8 mouse cellular contexts compared by ENCODE assay signal in genomic region chr2:31470683-31471385, GRCm38 (mm10). TPM values are rescaled to one million over a fixed set of nuclear protein-coding genes. Genes with fewer than 3 reads are reported as not detected.
DNase-seq lines count a peak whose midpoint lies in the region; ATAC-seq and TF ChIP-seq lines count a peak whose summit lies in the region.

No protein-coding gene starts in this region.

- TF ChIP-seq POLR2A in CH12.LX (IDR thresholded peaks at IDR 0.05; ENCODE audit: low read depth, low read length): no peak; the same call in 1 of the 2 replicates

- no peak for TF ChIP-seq CTCF in CH12.LX (conservative IDR thresholded peaks at IDR 0.05 in 1 of 2, IDR thresholded peaks at IDR 0.05 in 1 of 2; ENCODE audit: low read depth in 2 of 2, low read length in 2 of 2)

- dilution Hi-C loops in CH12.LX (cut with MboI; ENCODE audit: extremely low pct_ligation_motif_present, extremely low pct_unique_long_range_greater_than_20kb, low sequenced_read_pairs): no loop called here

- H3K4me1 ChIP-seq in CH12.LX (ENCODE audit: control insufficient read depth in 1 of 2, insufficient read depth in 2 of 2): peaks cover 14 to 68% of the 10 kb centered on the region in 2 experiments
- H3K4me1 ChIP-seq in limb, embryonic 11.5 days (ENCODE audit: control insufficient read depth, insufficient read depth, low read length): peaks cover 11% of the 10 kb centered on the region
- peaks cover 37% of the 10 kb centered on the region for H3K4me1 ChIP-seq in midbrain, embryonic 10.5 days

- H3K4me3 ChIP-seq in CH12.LX (replicated peaks in 1 of 3; ENCODE audit: low read depth in 2 of 3, low read length in 2 of 3, poor library complexity in 1 of 3): peak overlapping the region; percentile 61 to 74 (median 62)
- H3K4me3 ChIP-seq in limb, embryonic 11.5 days (ENCODE audit: low read depth, low read length): peak overlapping the region; percentile 29
- peak overlapping the region; percentile 61 for H3K4me3 ChIP-seq in midbrain, embryonic 10.5 days

- no peak for TF ChIP-seq EP300 in CH12.LX (IDR thresholded peaks at IDR 0.05; ENCODE audit: low read length)

- H3K27ac ChIP-seq in CH12.LX (ENCODE audit: insufficient read depth, low read depth): no peak overlapping the region
- H3K27ac ChIP-seq in limb, embryonic 11.5 days (replicated peaks; ENCODE audit: low read depth, low read length): no peak overlapping the region
- H3K27ac ChIP-seq in midbrain, embryonic 10.5 days (replicated peaks): no peak overlapping the region

- TF ChIP-seq RAD21 in CH12.LX (IDR thresholded peaks at IDR 0.05; ENCODE audit: low read depth, low read length): no peak

- H3K27me3 ChIP-seq in CH12.LX (replicated peaks): no peaks in the 10 kb centered on the region
- H3K27me3 ChIP-seq in limb, embryonic 11.5 days (ENCODE audit: control insufficient read depth, insufficient read depth, low read length): peaks cover 34% of the 10 kb centered on the region
- H3K27me3 ChIP-seq in midbrain, embryonic 10.5 days (ENCODE audit: low read depth, poor library complexity, severe bottlenecking): peaks cover 61% of the 10 kb centered on the region

- in situ Hi-C loops in CH12.LX (cut with MboI; ENCODE audit: low pct_ligation_motif_present, low pct_unique_long_range_greater_than_20kb, low sequenced_read_pairs): loop anchor here (5.0 to 25.0 kb wide), 2 partner anchors 39 to 409 kb away; no protein-coding TSS in a partner anchor

- 9% methylated on average over 18 of the region's 19 CpGs for WGBS in limb, embryonic 11.5 days
- 12% methylated on average over 17 of the region's 19 CpGs for WGBS in midbrain, embryonic 10.5 days

- H3K9me3 ChIP-seq in CH12.LX (replicated peaks; ENCODE audit: low read length): peaks cover 5% of the 10 kb centered on the region
- no peaks in the 10 kb centered on the region for H3K9me3 ChIP-seq in limb, embryonic 11.5 days (ENCODE audit: control insufficient read depth, low read length)
- no peaks in the 10 kb centered on the region for H3K9me3 ChIP-seq in midbrain, embryonic 10.5 days (replicated peaks)

- H3K79me2 ChIP-seq in CH12.LX (replicated peaks; ENCODE audit: control insufficient read depth, extremely low read depth, insufficient read depth, poor library complexity, severe bottlenecking): no peaks in the 10 kb centered on the region

- DNase-seq in CH12.LX (ENCODE audit: extremely low read depth): no peak
- DNase-seq in brain, adult 2 months (ENCODE audit: low read depth, low spot score): peak; percentile 17
- DNase-seq in heart, postnatal 4 days: peak; percentile 33
- DNase-seq in limb, embryonic 11.5 days (ENCODE audit: low spot score): peak; percentile 45
- no peak for DNase-seq in midbrain, embryonic 10.5 days (ENCODE audit: low spot score)
- DNase-seq in ovary, postnatal 14 days (ENCODE audit: low spot score): no peak
- DNase-seq in ovary, postnatal 10 days (ENCODE audit: low spot score): no peak
- DNase-seq in cerebellum, adult 8-10 months: no peak

- ATAC-seq in limb, embryonic 11.5 days (ENCODE audit: insufficient number of reproducible peaks, low FRiP score, low TSS enrichment, low read depth): no peak

- peak overlapping the region; percentile 42; the same call in 1 of the 2 replicates for H3K9ac ChIP-seq in CH12.LX (ENCODE audit: insufficient read depth, low read depth)
- H3K9ac ChIP-seq in limb, embryonic 11.5 days (ENCODE audit: low read length): peak overlapping the region; percentile 34; the same call in 1 of the 2 replicates

- peak overlapping the region; percentile 80 for H3K4me2 ChIP-seq in CH12.LX (ENCODE audit: insufficient read depth, low read depth, poor library complexity, severe bottlenecking)
- H3K4me2 ChIP-seq in limb, embryonic 11.5 days (ENCODE audit: low read depth, severe bottlenecking): peak overlapping the region; percentile 73

- peaks cover 0 to 27% of the 10 kb centered on the region in 2 experiments for H3K36me3 ChIP-seq in CH12.LX (replicated peaks in 1 of 2; ENCODE audit: control insufficient read depth in 1 of 2, insufficient read depth in 1 of 2, low read length in 1 of 2)
- H3K36me3 ChIP-seq in limb, embryonic 11.5 days (ENCODE audit: control insufficient read depth, insufficient read depth, low read length): no peaks in the 10 kb centered on the region; the same call in 1 of the 2 replicates
- no peaks in the 10 kb centered on the region for H3K36me3 ChIP-seq in midbrain, embryonic 10.5 days

TF ChIP-seq in CH12.LX, 34 proteins besides CTCF, POLR2A, EP300 and RAD21:
- TF ChIP-seq BHLHE40 (IDR thresholded peaks at IDR 0.05; ENCODE audit: low read depth, low read length) (0 out of 2 replicates have a peak, but pooled peaks have one; percentile 7), ZKSCAN1 (IDR thresholded peaks at IDR 0.05; ENCODE audit: borderline replicate concordance, low read depth, low read length) (no peak), IRF4 (IDR thresholded peaks at IDR 0.05; ENCODE audit: low read depth, low read length) (no peak), MAX (IDR thresholded peaks at IDR 0.05; ENCODE audit: low read length) (no peak), ZNF384 (IDR thresholded peaks at IDR 0.05; ENCODE audit: low read depth, low read length) (no peak), SMC3 (IDR thresholded peaks at IDR 0.05; ENCODE audit: low read depth, low read length) (no peak), SIN3A (IDR thresholded peaks at IDR 0.05; ENCODE audit: low read length) (no peak)

RNA-seq across cellular contexts. Expression of gene Ass1, which starts 0.8 kb away (rescaled TPM):
- total RNA-seq in CH12.LX (2012; rRNA removed) (45.1 and 64.4 TPM in 2 replicates), CH12.LX (2014; rRNA removed) (87.8 and 97.4 TPM in 2 replicates)
- 204 and 211 TPM in 2 replicates for polyA plus RNA-seq in CH12.LX (2012; ENCODE audit: insufficient read length, low read depth)
- 1 to 10 TPM; 4.9 to 6.6 TPM for total RNA-seq in heart, postnatal 4 days (2021)
- polyA plus RNA-seq in limb, embryonic 11.5 days (2014; fragmentation: Nextera tagmentation; extraction: Ambion mirVana): 5.5 and 5.8 TPM in 2 replicates
- 11.4 and 13.3 TPM in 2 replicates for polyA plus RNA-seq in midbrain, embryonic 10.5 days (2016; fragmentation: Nextera tagmentation; extraction: Ambion mirVana)

Comparison
In these comparisons a context has a peak if more than half of its experiments do, and no peak if none do; other contexts are left out.
1. DNase-seq: peak in brain, adult 2 months (single experiment), heart, postnatal 4 days (single experiment) and limb, embryonic 11.5 days (single experiment); none in CH12.LX (single experiment), midbrain, embryonic 10.5 days (single experiment), ovary, postnatal 14 days (single experiment), ovary, postnatal 10 days (single experiment) and cerebellum, adult 8-10 months (single experiment).
2. RNA of gene Ass1, which starts 0.8 kb away (polyA plus RNA-seq): 204 to 211 TPM in CH12.LX; 11.4 to 13.3 TPM in midbrain, embryonic 10.5 days and 5.5 to 5.8 TPM in limb, embryonic 11.5 days; every median in the first group is over 10 times any median in the second.
3. Peak in every context shown above with its lines, with median percentiles within 50 percentile points of each other: H3K4me3 ChIP-seq.